ENCODE assay signal across 17 mouse cellular contexts in genomic region chr9:113453231-113453630, GRCm38 (mm10).
"Had no signal": no experiment of that assay in that cellular context is flagged by ENCODE, and none has a peak within 500 bp of the region (broad histone marks: within the 10 kb centered on the region; RNA-seq: fewer than 3 reads in every experiment).

No protein-coding gene starts in this region.

- H3K36me3 ChIP-seq: liver, embryonic 13.5 days; liver, embryonic 15.5 days; lung, embryonic 15.5 days; midbrain, embryonic 10.5 days; midbrain, embryonic 12.5 days; neural tube, embryonic 12.5 days; stomach, embryonic 15.5 days had no signal

- H3K4me2 ChIP-seq: liver, embryonic 13.5 days; liver, embryonic 15.5 days; lung, embryonic 15.5 days; midbrain, embryonic 12.5 days; neural tube, embryonic 12.5 days; stomach, embryonic 15.5 days had no signal

- H3K9me3 ChIP-seq: lung, embryonic 15.5 days; midbrain, embryonic 10.5 days; midbrain, embryonic 12.5 days; neural tube, embryonic 12.5 days; stomach, embryonic 15.5 days had no signal

- DNase-seq: liver, embryonic 13.5 days; liver, postnatal 0 days; lung, adult 2 months; lung, postnatal 4 days; midbrain, embryonic 14.5 days; right cerebral cortex, postnatal 14 days; thymus, adult 2 months; thymus, postnatal 25 days; thymus, postnatal 4 days had no signal

- ATAC-seq: liver, postnatal 0 days; lung, postnatal 0 days had no signal

- H3K4me3 ChIP-seq: liver, embryonic 13.5 days; liver, embryonic 15.5 days; lung, embryonic 15.5 days; midbrain, embryonic 10.5 days; midbrain, embryonic 12.5 days; neural tube, embryonic 12.5 days; stomach, embryonic 15.5 days had no signal

- H3K4me1 ChIP-seq: liver, embryonic 13.5 days; liver, embryonic 15.5 days; lung, embryonic 15.5 days; midbrain, embryonic 10.5 days; midbrain, embryonic 12.5 days; neural tube, embryonic 12.5 days; stomach, embryonic 15.5 days had no signal

- H3K27me3 ChIP-seq: liver, embryonic 13.5 days; liver, embryonic 15.5 days; lung, embryonic 15.5 days; midbrain, embryonic 12.5 days; neural tube, embryonic 12.5 days; stomach, embryonic 15.5 days had no signal

- H3K9ac ChIP-seq: liver, embryonic 13.5 days; liver, embryonic 15.5 days; liver, postnatal 0 days; lung, embryonic 15.5 days; midbrain, embryonic 12.5 days; neural tube, embryonic 12.5 days; stomach, embryonic 15.5 days had no signal

- H3K27ac ChIP-seq: liver, embryonic 13.5 days; liver, embryonic 15.5 days; lung, embryonic 15.5 days; midbrain, embryonic 10.5 days; midbrain, embryonic 12.5 days; neural tube, embryonic 12.5 days; stomach, embryonic 15.5 days; stomach, postnatal 0 days had no signal
